Mouse (Mus musculus): Measurements from ENCODE around the gene Fam57b. TPM values are rescaled to one million over a fixed set of nuclear protein-coding genes. Genes with fewer than 3 reads are reported as not detected.
A peak's percentile ranks its signal among the peaks of the same experiment; 100 is the strongest.

The Fam57b gene
- total and polyA plus RNA-seq, 3 experiments = 16.4 to 27.8 (median 21.0) TPM

DNA sequence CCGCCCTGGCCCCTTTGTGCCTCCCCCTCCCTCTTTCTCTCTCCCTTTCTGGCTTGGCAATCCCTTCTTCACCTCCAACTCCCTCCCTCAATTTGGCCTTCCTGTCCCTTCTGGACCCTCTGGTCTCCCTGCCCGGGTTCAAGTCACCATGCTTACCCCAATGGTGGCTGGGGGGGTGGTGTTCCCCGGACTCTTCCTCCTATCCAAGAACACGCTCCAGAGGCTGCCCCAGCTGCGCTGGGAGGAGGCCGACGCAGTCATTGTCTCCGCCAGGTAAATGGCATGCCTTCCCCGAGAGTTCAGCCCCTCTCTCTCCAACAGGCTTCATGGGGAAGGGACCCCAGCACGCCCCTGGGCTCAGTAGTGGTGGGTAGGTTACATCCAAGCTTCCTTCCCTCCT lies 26.5 kb downstream of the Fam57b start:
- DNase-seq = no peak

DNA sequence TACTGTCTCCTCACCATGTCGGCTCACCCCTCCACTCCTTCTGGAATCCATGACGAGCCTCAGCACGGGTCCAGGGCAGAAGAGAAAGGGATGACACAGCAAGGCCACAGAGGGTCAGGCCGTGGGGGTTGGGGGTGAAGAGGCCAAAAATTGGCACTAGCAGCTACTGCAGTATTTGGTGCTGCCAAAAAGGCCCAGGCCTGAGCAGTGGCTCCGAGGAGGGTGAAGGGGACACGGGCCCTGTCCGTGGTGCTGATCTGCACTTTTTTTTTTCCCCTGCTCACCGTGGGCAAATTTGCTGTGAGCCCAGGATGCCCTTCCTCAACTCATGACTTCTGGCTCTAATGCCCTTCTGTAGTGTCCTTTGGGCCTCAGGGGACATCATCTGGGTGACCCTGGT lies 27.9 kb downstream of the Fam57b start:
- no peak for DNase-seq

- no peak for DNase-seq
These were observed 28.5 kb downstream of the Fam57b start for GRCm38 (mm10) chr7:126825952-126826351.

- no peak for DNase-seq
These were observed 34.1 kb downstream of the Fam57b start, which contains the start of gene 4930451I11Rik for GRCm38 (mm10) chr7:126831539-126831938. Gene 4930451I11Rik, minus strand, starts transcription at chr7:126831639.

GRCm38 (mm10) chr7:126832036-126832598 lies 34.6 kb downstream of the Fam57b start:
- peak; percentile 77 for DNase-seq

DNA sequence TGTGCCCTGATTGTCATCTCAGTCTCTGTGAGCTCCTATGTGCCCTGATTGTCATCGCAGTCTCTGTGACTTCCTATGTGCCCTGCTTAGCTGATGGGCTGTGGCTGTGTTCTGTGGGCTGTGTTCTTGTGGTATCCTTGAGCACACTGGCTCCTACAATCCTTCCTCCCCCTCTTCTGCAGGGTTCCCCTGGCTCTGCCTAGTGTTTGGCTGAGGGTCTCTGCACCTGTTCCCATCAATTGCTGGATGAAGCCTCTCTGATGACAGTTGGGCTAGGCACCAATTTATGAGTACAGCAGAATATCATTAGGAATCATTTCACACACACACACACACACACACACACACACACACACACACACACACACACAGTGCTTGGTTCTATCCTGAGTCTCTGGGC lies 35.8 kb downstream of the Fam57b start:
- no peak for DNase-seq

DNA sequence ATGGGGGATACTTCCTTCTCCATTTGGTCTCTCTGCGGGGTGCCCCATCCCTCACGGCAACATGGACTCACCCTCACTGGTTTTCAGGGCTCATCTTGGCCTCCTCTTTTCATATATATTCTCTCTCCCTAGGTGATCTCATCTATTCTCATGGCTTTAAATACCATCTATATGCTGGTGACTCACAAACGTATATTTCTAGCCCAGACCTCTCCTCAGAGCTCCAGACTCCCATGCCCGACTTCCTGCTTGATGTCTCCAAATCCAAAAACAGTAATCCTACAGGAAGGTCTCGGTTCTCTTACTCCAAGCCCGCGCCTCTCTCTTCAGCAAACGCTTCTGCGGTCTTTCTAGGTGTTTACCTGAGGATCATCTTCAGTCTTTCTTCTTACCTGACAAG lies 45.8 kb downstream of the Fam57b start:
- no peak for DNase-seq

DNA sequence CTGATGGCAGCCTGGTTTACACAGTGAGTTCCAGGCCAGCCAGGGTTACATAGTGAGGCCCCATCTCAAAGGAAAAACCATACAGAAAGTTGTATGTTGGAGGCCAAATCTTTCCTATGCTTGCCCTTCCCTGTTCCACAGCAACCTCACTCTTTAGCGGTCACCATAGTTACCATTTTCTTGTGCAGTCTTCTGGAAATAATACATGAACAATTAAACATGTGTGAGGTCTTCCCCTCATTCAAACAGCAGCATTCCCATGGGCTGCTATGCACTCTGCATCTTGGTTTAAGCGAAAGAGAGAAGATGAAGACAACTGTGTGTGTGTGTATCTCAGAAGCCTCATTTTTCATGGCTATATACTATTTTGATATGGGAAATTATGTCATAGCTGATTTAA lies 48.0 kb downstream of the Fam57b start:
- DNase-seq = no peak

DNA sequence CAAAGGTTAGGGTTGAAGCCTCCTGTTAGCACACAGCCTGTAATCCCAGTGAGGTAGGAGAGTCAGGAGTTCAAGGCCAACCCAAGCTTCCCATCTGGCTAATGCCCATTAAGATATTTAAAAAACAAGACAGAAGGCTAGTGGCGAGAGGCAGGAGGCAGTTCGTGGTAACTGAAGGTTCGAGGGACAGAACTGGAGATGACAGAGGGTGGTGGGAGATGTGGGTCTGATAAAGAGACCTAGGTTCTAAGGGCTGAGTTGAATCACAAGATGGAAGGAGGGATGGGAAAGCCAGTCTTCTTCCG lies 49.6 kb downstream of the Fam57b start, which contains the start of gene Doc2a:
Doc2a (plus strand) TSS at position 301 of the 305 bp plus-strand sequence.
- DNase-seq = no peak

GRCm38 (mm10) chr7:126847421-126848398 lies 50.2 kb downstream of the Fam57b start:
- peak; percentile 37 for DNase-seq

DNA sequence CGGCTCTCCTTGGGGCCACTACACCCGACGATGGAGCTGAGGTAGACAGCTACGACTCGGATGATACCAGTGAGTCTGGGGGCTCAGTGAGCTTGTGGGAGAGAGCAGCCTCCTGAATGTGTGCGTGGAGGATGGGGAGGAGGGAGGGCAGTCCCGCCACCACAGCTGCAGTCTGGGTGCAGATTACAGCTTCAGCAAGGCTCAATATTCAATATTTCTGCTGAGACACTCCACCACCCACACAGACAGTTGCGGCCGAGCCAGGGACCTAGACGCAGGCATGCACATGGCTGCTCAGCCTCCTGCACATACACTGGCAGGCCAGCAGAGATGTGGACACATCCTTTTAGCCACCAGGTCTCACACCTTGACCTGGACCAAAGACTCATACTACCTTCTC lies 51.3 kb downstream of the Fam57b start:
- DNase-seq = no peak

DNA sequence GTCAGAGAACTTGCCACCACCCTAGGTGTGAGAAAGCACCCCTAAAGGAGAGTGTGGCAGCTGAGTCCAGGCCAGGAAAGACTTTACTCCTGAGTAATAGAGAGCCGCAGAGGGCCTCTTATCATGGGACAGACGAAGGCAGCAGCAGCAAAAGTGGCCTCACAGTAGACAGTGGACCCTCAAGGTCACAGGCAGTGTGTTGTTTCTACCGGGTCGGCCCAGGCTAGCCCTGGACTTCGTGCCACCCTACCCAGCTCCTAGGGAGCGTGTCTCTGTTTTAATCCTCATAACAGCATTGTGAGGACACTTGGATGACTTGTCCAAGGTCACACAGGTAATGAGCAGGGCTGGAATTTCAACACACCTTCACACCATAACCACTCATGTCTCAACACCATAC lies 52.7 kb downstream of the Fam57b start:
- DNase-seq = no peak

GRCm38 (mm10) chr7:126851192-126851591 lies 53.7 kb downstream of the Fam57b start:
- DNase-seq = no peak

DNA sequence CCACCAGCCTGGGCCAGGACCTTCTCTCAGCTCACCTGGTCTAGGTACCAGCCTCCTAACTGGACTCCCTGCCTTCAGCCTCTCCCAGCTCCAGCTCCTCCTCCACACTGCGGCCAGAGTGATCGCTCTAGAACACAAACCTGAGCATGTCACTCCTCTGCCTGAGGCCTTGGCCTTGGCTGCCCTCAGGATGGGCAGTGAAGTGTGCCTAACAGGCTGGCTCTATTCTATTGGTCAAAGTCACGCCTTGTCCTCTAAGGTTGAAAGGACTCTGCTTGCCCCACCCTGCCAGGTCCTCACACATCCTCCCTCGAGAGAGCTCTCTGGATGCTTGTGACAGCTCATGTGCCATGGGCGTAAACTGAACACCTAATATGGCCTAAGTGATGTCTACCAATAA lies 56.0 kb downstream of the Fam57b start:
- DNase-seq = no peak

- no peak for DNase-seq
These were observed 58.2 kb downstream of the Fam57b start for GRCm38 (mm10) chr7:126855641-126856040.

- DNase-seq = no peak
These were observed 59.4 kb downstream of the Fam57b start for GRCm38 (mm10) chr7:126856741-126857420.

DNA sequence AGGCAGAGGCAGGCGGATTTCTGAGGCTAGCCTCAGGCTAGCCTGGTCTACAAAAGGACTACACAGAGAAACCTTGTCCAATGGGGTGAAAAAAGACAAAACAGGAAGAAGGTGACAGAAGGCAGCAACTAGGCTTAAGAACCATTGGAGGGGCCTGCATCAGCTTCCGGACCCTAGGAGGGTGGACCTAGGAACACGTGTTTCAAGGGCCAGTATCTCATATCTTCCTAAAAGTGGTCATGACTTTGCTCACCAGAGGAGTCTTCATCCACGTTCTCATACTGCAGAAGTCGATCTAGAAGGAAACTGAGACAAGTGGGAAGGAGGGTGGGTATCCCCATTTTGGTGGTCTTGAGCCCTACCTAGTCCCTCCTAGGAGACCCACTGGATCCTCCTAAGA lies 63.5 kb downstream of the Fam57b start:
- DNase-seq = no peak

DNA sequence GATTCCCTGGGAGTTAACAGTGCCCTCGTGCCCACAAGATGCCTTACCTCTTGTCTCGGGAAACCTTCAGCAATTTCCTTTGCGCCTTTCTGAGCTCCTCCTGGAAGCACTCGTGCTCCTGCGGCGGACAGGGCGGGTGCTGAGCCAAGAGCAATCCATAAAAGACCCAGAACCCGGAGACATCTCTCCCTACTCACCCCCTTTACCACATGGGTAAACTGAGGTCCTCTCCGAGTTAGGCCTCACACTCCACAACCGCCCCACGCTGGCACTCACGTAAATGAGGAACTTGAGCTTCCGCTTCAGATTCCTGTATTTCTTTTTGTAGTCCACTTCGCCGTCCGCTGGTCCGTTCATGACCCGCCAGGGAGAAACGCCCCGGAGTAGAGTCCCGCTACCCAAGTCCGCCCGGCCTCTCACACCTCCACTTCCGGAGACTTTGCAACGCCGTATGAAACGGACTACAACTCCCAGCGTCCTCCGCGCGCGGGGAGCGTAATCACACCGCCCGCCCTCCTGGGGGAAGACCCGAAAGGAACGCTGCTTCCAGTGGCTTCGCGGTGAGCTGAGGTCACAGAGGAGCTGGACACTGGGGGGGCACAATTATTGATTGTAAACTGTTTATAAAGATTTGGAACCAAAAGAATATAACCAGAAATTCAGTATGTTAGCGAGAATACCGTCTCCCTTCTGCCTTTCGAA lies 64.1 kb downstream of the Fam57b start, which contains the start of gene Hirip3:
Hirip3 (plus strand) TSS at position 544 of the 702 bp plus-strand sequence.
- DNase-seq = peak; percentile 98

GRCm38 (mm10) chr7:126862147-126862784 lies 64.8 kb downstream of the Fam57b start, which contains the start of gene Ino80e:
Gene Ino80e, minus strand, starts transcription at chr7:126862377.
- peak; percentile 94 for DNase-seq

- no peak for DNase-seq
These were observed 66.3 kb downstream of the Fam57b start for GRCm38 (mm10) chr7:126863791-126864190.

- DNase-seq = no peak
These were observed 70.1 kb downstream of the Fam57b start for GRCm38 (mm10) chr7:126867534-126867933.

DNA sequence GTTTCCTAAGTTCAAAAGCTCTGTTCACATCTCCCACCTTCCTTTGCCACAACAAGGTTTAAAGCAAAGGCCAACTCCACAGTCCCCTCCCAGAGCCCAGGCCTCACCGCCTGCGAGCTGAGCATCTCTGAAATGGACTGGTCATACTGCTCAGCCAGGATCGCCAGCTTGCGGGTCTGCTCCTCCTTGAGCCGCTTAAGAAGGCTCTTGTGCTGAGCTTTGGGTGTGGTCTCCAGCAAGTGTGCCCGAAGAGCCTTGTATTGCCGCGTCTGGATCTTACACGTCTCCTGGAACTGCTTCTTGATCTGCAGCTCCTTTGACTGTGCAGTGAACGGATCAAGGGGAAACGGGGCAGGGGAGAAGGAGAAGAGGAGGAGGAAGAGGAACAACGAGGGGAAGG lies 70.5 kb downstream of the Fam57b start:
- no peak for DNase-seq
